Mouse (Mus musculus) lung, adult 2 months (tissue): Measurements from ENCODE around the gene Acta2.
A peak's percentile ranks its signal among the peaks of the same experiment; 100 is the strongest.

Experiments
- CTCF ChIP-seq: fragments of 200-500 bp; IDR thresholded peaks from 2 replicates; pipeline ENCODE4 v1.5.1; 2011; ENCODE audit warnings: mild to moderate bottlenecking, low read length, control low read depth; ENCODE audit not compliant: insufficient read depth
- POLR2A ChIP-seq: fragments of 200-500 bp; IDR thresholded peaks from 2 replicates; pipeline ENCODE4 v1.6.1; 2011; ENCODE audit warnings: low read depth, mild to moderate bottlenecking, control low read depth, low read length, borderline replicate concordance; ENCODE audit errors: extremely low read depth

- no peak for TF ChIP-seq CTCF
- peak; percentile 31; the same call in 1 of the 2 replicates for TF ChIP-seq POLR2A
These were observed at the start of gene Acta2 for GRCm38 (mm10) chr19:34254880-34255681.
